Mouse (Mus musculus): ENCODE measurements around the gene E030025P04Rik.

DNA sequence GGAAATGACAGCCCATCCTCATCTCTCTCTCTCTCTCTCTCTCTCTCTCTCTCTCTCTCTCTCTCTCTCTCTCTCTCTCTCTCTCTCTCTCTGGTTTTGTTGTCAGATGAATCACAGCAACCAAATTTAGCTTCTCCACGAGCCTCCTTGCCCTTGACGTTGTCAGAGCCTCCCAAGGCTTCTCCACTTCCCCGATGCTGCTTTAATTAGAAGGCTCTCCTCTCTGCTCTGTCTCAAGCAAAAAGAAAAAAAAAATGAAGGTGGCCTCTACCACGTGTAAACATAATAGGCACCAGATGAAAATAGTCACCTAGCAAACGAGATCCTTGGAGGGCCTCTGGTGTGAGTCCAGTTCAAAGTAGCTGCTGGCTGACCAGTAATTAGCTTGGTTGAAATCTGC is 52.3 kb downstream of the E030025P04Rik start:
- TF ChIP-seq CTCF (conservative IDR thresholded peaks at IDR 0.05 in 1 of 2, IDR thresholded peaks at IDR 0.05 in 1 of 2; ENCODE audit: low read depth in 2 of 2, low read length in 2 of 2) (no peak), ELF1 (IDR thresholded peaks at IDR 0.05; ENCODE audit: low read depth, low read length) (no peak), BHLHE40 (IDR thresholded peaks at IDR 0.05; ENCODE audit: low read depth, low read length) (no peak), ZMIZ1 (IDR thresholded peaks at IDR 0.05; ENCODE audit: low read depth, low read length) (no peak), E2F4 (IDR thresholded peaks at IDR 0.05; ENCODE audit: insufficient replicate concordance, low read depth, low read length) (no peak), TBP (conservative IDR thresholded peaks at IDR 0.05; ENCODE audit: low read depth, low read length) (no peak), ZNF384 (IDR thresholded peaks at IDR 0.05; ENCODE audit: low read depth, low read length) (no peak), TCF12 (IDR thresholded peaks at IDR 0.05; ENCODE audit: low read depth, low read length) (no peak), POLR2A (IDR thresholded peaks at IDR 0.05; ENCODE audit: low read depth, low read length) (no peak), MAZ (IDR thresholded peaks at IDR 0.05; ENCODE audit: low read depth, low read length) (no peak)

All from CH12.LX (cell line).